Mouse (Mus musculus) neural tube, embryonic 11.5 days (tissue): ENCODE results near the gene Poc1b. TPM values are rescaled to one million over a fixed set of nuclear protein-coding genes. Genes with fewer than 3 reads are reported as not detected.

Experiments
- ATAC-seq: fragments of 200-750 bp; cut with Nextera tagmentation; 2 replicates; pipeline ENCODE4 v1.8.0; 2017; ENCODE audit warnings: moderate number of reproducible peaks, mild to moderate bottlenecking, moderate TSS enrichment, moderate library complexity; ENCODE audit not compliant: insufficient read depth, low FRiP score, low TSS enrichment
- DNase-seq: peaks from one replicate; pipeline ENCODE4 v3.0.0-alpha.2; 2015; ENCODE audit warnings: low spot score
- H3K27ac ChIP-seq: fragments of 300-500 bp; sonication (generic); 2 replicates; pipeline ENCODE4 v1.5.1; 2014; ENCODE audit warnings: low read depth, mild to moderate bottlenecking, low read length
- H3K27me3 ChIP-seq: fragments of 300-500 bp; sonication (generic); 2 replicates; pipeline ENCODE4 v1.6.1; 2014; ENCODE audit warnings: mild to moderate bottlenecking, low read length, mixed read lengths; ENCODE audit not compliant: control insufficient read depth, insufficient read depth
- H3K36me3 ChIP-seq: fragments of 300-500 bp; sonication (generic); 2 replicates; pipeline ENCODE4 v1.6.1; 2014; ENCODE audit warnings: mild to moderate bottlenecking, low read length, moderate library complexity, mixed read lengths; ENCODE audit not compliant: control insufficient read depth, insufficient read depth
- H3K4me1 ChIP-seq: fragments of 300-500 bp; sonication (generic); 2 replicates; pipeline ENCODE4 v1.6.1; 2014; ENCODE audit warnings: low read length, mixed read lengths; ENCODE audit not compliant: control insufficient read depth, insufficient read depth
- H3K4me2 ChIP-seq: fragments of 300-500 bp; sonication (generic); 2 replicates; pipeline ENCODE4 v1.6.1; 2014; ENCODE audit warnings: low read depth, mild to moderate bottlenecking, moderate library complexity
- H3K4me3 ChIP-seq: fragments of 300-500 bp; sonication (generic); 2 replicates; pipeline ENCODE4 v1.5.1; 2014; ENCODE audit warnings: low read depth, low read length
- H3K9ac ChIP-seq: fragments of 300-500 bp; sonication (generic); 2 replicates; pipeline ENCODE4 v1.6.1; 2014; ENCODE audit warnings: mild to moderate bottlenecking, low read length
- H3K9me3 ChIP-seq: fragments of 300-500 bp; sonication (generic); 2 replicates; pipeline ENCODE4 v1.6.1; 2016; ENCODE audit warnings: low read length; ENCODE audit not compliant: control insufficient read depth
- WGBS: fragments of 180-500 bp; shearing (Covaris S2); extraction: QIAGEN DNeasy Blood & Tissue Kit; methylation state at CpG from one replicate; pipeline ENCODE4 v1.1.7; 2014; 5-methylcytosine and 5-hydroxymethylcytosine counted together
- polyA plus RNA-seq: library from polyadenylated mRNA; unstranded; fragments of >200 nt; fragmentation: Nextera tagmentation; extraction: Ambion mirVana; gene quantifications from 2 replicates; pipeline ENCODE4 v1.2.1, GENCODE M21; 2014

Poc1b gene
- polyA plus RNA-seq, 1 experiment from 2014 or later, result 39.4 TPM

GRCm38 (mm10) chr10:99133321-99133875 lies 26.6 kb downstream of the Poc1b start:
- Histone ChIP-seq H3K9me3 (no peaks in the 10 kb centered on the region), H3K4me1 (no peaks in the 10 kb centered on the region), H3K4me3 (no peak overlapping the region), H3K4me2 (no peak overlapping the region), H3K9ac (no peak overlapping the region), H3K27me3 (no peaks in the 10 kb centered on the region), H3K36me3 (0 out of 2 replicates have a peak, but pooled peaks cover 2% of the 10 kb centered on the region), H3K27ac (no peak overlapping the region)
- no peak for ATAC-seq
- no peak for DNase-seq
- WGBS, result 98% methylated on average over 16 of the region's 16 CpGs

DNA sequence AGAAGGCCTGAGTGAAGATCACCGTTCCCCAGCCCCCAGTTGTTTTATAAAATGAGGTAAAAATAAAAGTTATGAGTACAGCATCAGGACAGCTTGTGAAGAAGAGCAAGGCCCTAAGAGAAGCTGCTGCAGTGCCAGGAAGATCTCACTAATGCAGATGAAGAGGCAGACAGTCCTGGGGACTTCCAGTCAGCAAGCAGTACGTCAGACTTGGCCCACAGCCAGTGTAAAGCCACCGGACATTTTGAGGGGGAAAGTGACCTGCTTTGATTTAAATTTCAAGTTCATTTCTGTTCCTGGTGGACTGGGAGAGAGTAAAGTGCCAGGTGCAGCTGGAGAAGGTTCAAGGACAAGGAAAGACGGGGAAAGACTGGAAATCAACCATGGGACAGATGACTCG lies 29.5 kb downstream of the Poc1b start:
- H3K4me3 ChIP-seq, result no peak overlapping the region
- ATAC-seq (no peak), DNase-seq (no peak)
- H3K36me3 ChIP-seq, result peaks cover 2% of the 10 kb centered on the region; the same call in 1 of the 2 replicates
- no peak overlapping the region for H3K4me2 ChIP-seq
- no peak overlapping the region for H3K27ac ChIP-seq
- H3K27me3 ChIP-seq, result no peaks in the 10 kb centered on the region
- H3K9me3 ChIP-seq, result no peaks in the 10 kb centered on the region
- H3K4me1 ChIP-seq, result no peaks in the 10 kb centered on the region
- WGBS, result 91% methylated on average over 5 of the region's 5 CpGs
- H3K9ac ChIP-seq, result no peak overlapping the region

DNA sequence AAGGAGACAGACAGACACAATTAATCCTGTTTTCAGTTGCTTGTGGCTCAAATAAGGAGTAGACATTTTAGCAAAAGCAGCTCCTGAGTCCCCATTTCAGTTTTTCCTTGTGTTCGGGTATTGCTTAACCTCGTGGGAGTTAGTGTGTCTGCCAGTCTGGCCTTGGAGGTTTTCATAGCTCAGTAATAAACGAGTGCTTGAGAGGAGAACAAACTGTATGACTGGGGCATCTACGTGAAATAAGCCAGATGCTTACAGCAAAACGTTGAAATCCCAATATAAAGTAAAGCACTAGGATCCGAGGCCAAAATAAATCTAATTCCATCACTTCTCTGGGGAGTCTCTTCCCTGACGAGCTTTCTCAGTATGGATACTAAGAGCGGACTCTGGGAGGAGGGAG lies 38.8 kb downstream of the Poc1b start:
- Histone ChIP-seq H3K36me3 (no peaks in the 10 kb centered on the region), H3K4me3 (no peak overlapping the region), H3K27me3 (no peaks in the 10 kb centered on the region), H3K9ac (no peak overlapping the region), H3K9me3 (no peaks in the 10 kb centered on the region), H3K4me2 (no peak overlapping the region), H3K27ac (no peak overlapping the region), H3K4me1 (no peaks in the 10 kb centered on the region)
- DNase-seq (no peak), ATAC-seq (no peak)
- WGBS, result 87% methylated on average over 8 of the region's 8 CpGs

DNA sequence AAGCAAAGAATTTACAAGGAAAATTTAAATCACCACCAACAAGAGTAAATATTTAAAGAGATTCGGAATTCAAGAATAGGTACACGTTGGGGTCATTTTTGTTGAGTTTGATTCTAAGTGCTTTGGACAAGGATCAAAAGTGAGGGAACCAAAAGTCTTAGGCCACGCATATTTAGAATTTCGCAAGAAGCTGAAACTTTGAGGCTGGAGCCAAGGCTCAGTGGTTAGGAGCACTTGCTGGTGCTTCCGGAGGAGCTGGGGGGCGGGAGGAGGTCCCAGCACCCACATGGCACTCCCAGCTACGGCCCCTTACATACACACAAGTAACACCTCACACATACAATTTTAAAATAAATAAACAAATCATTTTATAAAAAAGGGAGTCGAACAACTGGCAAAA lies 39.8 kb downstream of the Poc1b start:
- Histone ChIP-seq H3K27ac (no peak overlapping the region), H3K4me1 (no peaks in the 10 kb centered on the region), H3K4me2 (no peak overlapping the region), H3K36me3 (no peaks in the 10 kb centered on the region), H3K9ac (no peak overlapping the region), H3K4me3 (no peak overlapping the region), H3K9me3 (no peaks in the 10 kb centered on the region), H3K27me3 (no peaks in the 10 kb centered on the region)
- ATAC-seq, result no peak
- no peak for DNase-seq
- WGBS, result 96% methylated on average over 8 of the region's 8 CpGs

DNA sequence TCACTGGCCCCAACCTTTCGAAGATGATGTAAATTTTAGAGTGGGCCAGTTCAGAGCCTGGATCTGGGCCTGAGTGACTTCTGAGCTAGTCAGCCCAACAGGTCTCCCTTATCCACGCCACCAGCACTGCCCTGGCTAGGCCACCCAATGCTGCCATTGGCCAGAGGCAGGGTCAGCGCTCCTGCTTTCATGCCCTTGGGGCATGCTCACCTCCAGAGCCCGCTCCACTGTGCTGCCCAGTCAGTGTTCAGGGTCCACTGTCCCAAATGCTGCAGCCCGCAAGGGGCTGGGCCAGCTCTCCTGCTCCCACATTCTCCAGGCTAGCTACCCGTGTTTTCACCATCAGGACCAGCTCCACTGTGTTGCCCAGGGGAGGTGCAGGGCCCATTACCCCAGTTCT lies 43.2 kb downstream of the Poc1b start:
- Histone ChIP-seq H3K4me2 (no peak overlapping the region), H3K9ac (no peak overlapping the region), H3K27ac (no peak overlapping the region), H3K9me3 (no peaks in the 10 kb centered on the region), H3K27me3 (no peaks in the 10 kb centered on the region), H3K4me3 (no peak overlapping the region), H3K36me3 (no peaks in the 10 kb centered on the region), H3K4me1 (no peaks in the 10 kb centered on the region)
- WGBS, result 89% methylated on average over 6 of the region's 6 CpGs
- DNase-seq (no peak), ATAC-seq (no peak; the same call in 1 of the 2 replicates)

- no peak for ATAC-seq
- Histone ChIP-seq H3K27me3 (no peaks in the 10 kb centered on the region), H3K4me1 (no peaks in the 10 kb centered on the region), H3K36me3 (no peaks in the 10 kb centered on the region), H3K9ac (no peak overlapping the region), H3K4me3 (no peak overlapping the region), H3K4me2 (no peak overlapping the region), H3K27ac (no peak overlapping the region), H3K9me3 (no peaks in the 10 kb centered on the region)
- WGBS, result 95% methylated on average over 1 of the region's 1 CpGs
- DNase-seq, result no peak
Observed at GRCm38 (mm10) chr10:99151580-99151979, 44.7 kb downstream of the Poc1b start.

DNA sequence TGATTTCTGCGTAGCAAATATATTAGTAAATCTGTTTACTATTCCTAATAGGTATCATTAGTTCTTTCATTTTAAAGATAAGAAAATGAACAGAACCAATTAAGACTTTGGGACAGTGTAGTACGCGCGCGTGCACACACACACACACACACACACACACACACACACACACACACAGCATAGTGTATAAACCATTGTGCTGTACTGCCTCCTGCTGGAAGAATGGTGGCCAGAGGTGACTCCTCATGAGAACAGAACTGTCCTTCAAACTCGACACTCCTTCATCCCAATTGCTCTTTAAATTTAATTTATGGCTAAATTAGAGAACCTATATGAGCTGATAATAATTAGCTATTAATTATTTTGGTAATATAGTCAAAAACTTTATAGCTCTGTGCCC lies 45.2 kb downstream of the Poc1b start:
- ATAC-seq, result no peak
- Histone ChIP-seq H3K4me2 (no peak overlapping the region), H3K27me3 (no peaks in the 10 kb centered on the region)

DNA sequence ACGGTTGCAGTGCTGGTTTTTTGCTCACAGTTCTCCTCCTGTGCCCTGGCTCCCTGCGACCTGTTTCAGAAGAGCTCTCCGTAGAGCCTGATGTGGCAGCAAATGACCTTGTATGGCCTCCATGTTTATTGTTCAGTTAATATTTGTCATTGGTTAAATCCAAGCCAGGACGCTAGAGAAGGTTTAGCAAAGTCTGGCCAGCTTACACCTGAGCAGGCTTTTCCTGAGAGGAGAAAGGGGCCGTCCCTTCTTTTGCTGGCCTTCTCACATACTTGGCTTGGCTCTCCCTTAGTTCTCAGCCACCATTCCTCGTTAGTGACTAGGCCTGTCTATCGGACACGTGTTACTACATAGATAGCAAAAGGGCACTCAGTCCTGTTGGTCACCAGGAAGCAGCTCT lies 47.8 kb downstream of the Poc1b start:
- Histone ChIP-seq H3K4me3 (no peak overlapping the region), H3K9me3 (no peaks in the 10 kb centered on the region), H3K4me1 (no peaks in the 10 kb centered on the region), H3K27ac (no peak overlapping the region), H3K27me3 (no peaks in the 10 kb centered on the region), H3K9ac (no peak overlapping the region), H3K4me2 (no peak overlapping the region), H3K36me3 (no peaks in the 10 kb centered on the region)
- no peak for DNase-seq
- WGBS, result 91% methylated on average over 8 of the region's 8 CpGs
- no peak for ATAC-seq

More for the DNA sequence above, 45.2 kb downstream of the Poc1b start:
- WGBS, result 93% methylated on average over 6 of the region's 6 CpGs
- Histone ChIP-seq H3K4me1 (no peaks in the 10 kb centered on the region), H3K36me3 (no peaks in the 10 kb centered on the region), H3K9me3 (no peaks in the 10 kb centered on the region), H3K4me3 (no peak overlapping the region), H3K9ac (no peak overlapping the region), H3K27ac (no peak overlapping the region)
- no peak for DNase-seq

GRCm38 (mm10) chr10:99156808-99157207 lies 50.0 kb downstream of the Poc1b start:
- no peak for DNase-seq
- no peaks in the 10 kb centered on the region for H3K27me3 ChIP-seq
- no peaks in the 10 kb centered on the region for H3K36me3 ChIP-seq

More at GRCm38 (mm10) chr10:99156808-99157207, 50.0 kb downstream of the Poc1b start:
- Histone ChIP-seq H3K4me2 (no peak overlapping the region), H3K4me3 (no peak overlapping the region), H3K27ac (no peak overlapping the region), H3K9ac (no peak overlapping the region), H3K4me1 (no peaks in the 10 kb centered on the region), H3K9me3 (no peaks in the 10 kb centered on the region)
- WGBS, result 95% methylated on average over 5 of the region's 5 CpGs
- ATAC-seq, result no peak
